Mouse (Mus musculus): ENCODE measurements around the gene Atg10. TPM values are rescaled to one million over a fixed set of nuclear protein-coding genes. Genes with fewer than 3 reads are reported as not detected.

The Atg10 gene
- polyA plus RNA-seq, 1 experiment from 2014 or later: 17.3 TPM

DNA sequence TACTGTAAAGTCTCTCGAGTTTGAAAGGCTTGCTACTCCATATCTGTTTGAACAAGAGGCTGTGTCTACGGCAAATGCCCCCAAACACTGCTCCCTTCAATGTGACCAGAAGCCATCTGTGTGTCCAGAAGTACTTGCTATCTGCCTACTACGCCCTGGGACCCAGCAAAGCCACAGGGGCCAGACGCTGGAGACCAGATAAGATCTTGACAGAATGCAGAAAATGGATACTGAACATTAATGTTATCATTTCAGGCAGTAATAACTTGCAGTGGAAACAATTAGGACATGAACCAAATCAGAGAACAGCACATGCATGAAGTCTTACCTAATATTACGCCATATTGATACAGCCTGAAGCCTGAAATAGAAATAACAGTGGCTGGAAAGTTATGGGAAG is 56.2 kb downstream of the Atg10 start:
- H3K27ac ChIP-seq (ENCODE audit: low read depth, low read length): no peak overlapping the region
- no peak for DNase-seq (ENCODE audit: low spot score)
- H3K27me3 ChIP-seq (ENCODE audit: control insufficient read depth, insufficient read depth, low read length): no peaks in the 10 kb centered on the region
- no peak overlapping the region for H3K4me2 ChIP-seq (replicated peaks; ENCODE audit: low read depth, low read length)
- no peak for ATAC-seq (ENCODE audit: low FRiP score)
- no peaks in the 10 kb centered on the region for H3K4me1 ChIP-seq (replicated peaks; ENCODE audit: control insufficient read depth, insufficient read depth, low read length)
- whole genome bisulfite sequencing: 85% methylated on average over 5 of the region's 5 CpGs
- H3K36me3 ChIP-seq (ENCODE audit: control insufficient read depth, insufficient read depth, low read length): no peaks in the 10 kb centered on the region
- H3K4me3 ChIP-seq (ENCODE audit: low read depth, low read length): no peak overlapping the region
- H3K9me3 ChIP-seq (ENCODE audit: control insufficient read depth, low read length): no peaks in the 10 kb centered on the region
- no peak overlapping the region for H3K9ac ChIP-seq (ENCODE audit: low read depth, low read length)

DNA sequence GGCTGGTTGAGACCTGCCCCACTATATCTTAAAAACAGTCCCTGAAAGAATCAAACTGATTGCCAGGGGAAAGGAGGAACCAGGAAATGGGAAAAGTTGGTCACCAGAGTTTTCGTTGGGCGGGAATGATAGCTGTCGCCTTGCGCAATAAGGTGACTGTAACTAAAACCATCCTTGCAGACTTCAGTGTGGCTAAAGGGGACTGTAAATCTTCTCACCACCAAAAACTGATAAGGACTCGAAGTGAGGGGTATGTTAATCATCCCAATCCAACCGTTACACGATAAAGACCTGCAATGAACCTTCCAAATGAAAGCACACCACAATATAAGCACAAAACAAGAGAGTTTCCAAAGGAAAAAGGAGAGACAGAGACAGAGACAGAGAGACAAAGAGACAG is 57.5 kb downstream of the Atg10 start:
- Histone ChIP-seq H3K9ac (ENCODE audit: low read depth, low read length) (no peak overlapping the region), H3K27me3 (ENCODE audit: control insufficient read depth, insufficient read depth, low read length) (no peaks in the 10 kb centered on the region), H3K36me3 (ENCODE audit: control insufficient read depth, insufficient read depth, low read length) (no peaks in the 10 kb centered on the region), H3K4me1 (replicated peaks; ENCODE audit: control insufficient read depth, insufficient read depth, low read length) (no peaks in the 10 kb centered on the region), H3K27ac (ENCODE audit: low read depth, low read length) (no peak overlapping the region), H3K9me3 (ENCODE audit: control insufficient read depth, low read length) (no peaks in the 10 kb centered on the region), H3K4me3 (ENCODE audit: low read depth, low read length) (no peak overlapping the region), H3K4me2 (replicated peaks; ENCODE audit: low read depth, low read length) (no peak overlapping the region)
- ATAC-seq (ENCODE audit: low FRiP score) (no peak), DNase-seq (ENCODE audit: low spot score) (no peak)
- 91% methylated on average over 7 of the region's 7 CpGs for WGBS

DNA sequence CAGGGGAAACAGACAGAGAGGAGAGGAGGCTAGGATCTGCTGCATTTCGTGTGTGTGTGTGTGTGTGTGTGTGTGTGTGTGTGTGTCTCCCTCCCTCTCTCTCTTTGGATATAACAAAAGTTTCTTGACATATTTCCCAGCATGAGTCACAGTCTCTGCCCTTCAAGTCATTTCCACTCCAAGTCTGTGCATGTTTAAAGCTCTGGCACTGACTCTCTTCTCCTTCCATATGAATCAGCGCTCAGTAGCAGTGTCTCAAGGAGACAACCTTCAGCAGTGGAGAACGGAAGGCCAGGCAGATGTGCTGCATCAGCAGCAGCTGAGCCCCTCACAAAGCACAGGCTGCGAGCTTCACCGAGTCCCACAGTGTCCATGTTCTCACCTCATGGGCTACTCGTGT is 58.6 kb downstream of the Atg10 start:
- Histone ChIP-seq H3K36me3 (ENCODE audit: control insufficient read depth, insufficient read depth, low read length) (no peaks in the 10 kb centered on the region), H3K4me2 (replicated peaks; ENCODE audit: low read depth, low read length) (no peak overlapping the region), H3K4me3 (ENCODE audit: low read depth, low read length) (no peak overlapping the region), H3K27ac (ENCODE audit: low read depth, low read length) (no peak overlapping the region), H3K4me1 (replicated peaks; ENCODE audit: control insufficient read depth, insufficient read depth, low read length) (no peaks in the 10 kb centered on the region), H3K9me3 (ENCODE audit: control insufficient read depth, low read length) (no peaks in the 10 kb centered on the region), H3K27me3 (ENCODE audit: control insufficient read depth, insufficient read depth, low read length) (no peaks in the 10 kb centered on the region), H3K9ac (ENCODE audit: low read depth, low read length) (no peak overlapping the region)
- WGBS: 83% methylated on average over 6 of the region's 6 CpGs
- DNase-seq (ENCODE audit: low spot score) (no peak), ATAC-seq (ENCODE audit: low FRiP score) (no peak)

DNA sequence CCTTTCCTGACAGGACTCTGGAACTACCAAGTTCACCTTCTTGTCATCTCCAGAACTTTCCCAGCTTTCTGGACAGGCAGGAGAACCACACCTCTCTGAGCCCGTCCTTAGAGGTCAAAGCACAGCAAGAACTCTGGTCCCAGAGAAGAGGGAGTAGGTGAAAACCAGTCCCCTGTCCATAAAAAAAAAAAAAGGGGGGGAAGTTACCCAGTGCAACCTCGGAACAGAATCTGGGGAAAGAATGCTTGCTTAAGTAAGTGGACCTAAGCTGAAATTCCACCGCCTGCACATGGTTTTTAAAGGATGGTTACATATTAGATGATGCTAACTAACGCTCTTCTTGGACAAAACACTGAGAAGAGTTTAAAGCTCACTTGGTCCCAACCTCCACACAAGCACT is 60.5 kb downstream of the Atg10 start:
- no peaks in the 10 kb centered on the region for H3K4me1 ChIP-seq (replicated peaks; ENCODE audit: control insufficient read depth, insufficient read depth, low read length)
- no peaks in the 10 kb centered on the region for H3K36me3 ChIP-seq (ENCODE audit: control insufficient read depth, insufficient read depth, low read length)
- no peak overlapping the region for H3K9ac ChIP-seq (ENCODE audit: low read depth, low read length)
- 75% methylated on average over 4 of the region's 4 CpGs for WGBS
- no peak overlapping the region for H3K4me3 ChIP-seq (ENCODE audit: low read depth, low read length)
- no peaks in the 10 kb centered on the region for H3K27me3 ChIP-seq (ENCODE audit: control insufficient read depth, insufficient read depth, low read length)
- ATAC-seq (ENCODE audit: low FRiP score) (no peak), DNase-seq (ENCODE audit: low spot score) (no peak)
- H3K4me2 ChIP-seq (replicated peaks; ENCODE audit: low read depth, low read length): no peak overlapping the region
- H3K27ac ChIP-seq (ENCODE audit: low read depth, low read length): no peak overlapping the region
- no peaks in the 10 kb centered on the region for H3K9me3 ChIP-seq (ENCODE audit: control insufficient read depth, low read length)

DNA sequence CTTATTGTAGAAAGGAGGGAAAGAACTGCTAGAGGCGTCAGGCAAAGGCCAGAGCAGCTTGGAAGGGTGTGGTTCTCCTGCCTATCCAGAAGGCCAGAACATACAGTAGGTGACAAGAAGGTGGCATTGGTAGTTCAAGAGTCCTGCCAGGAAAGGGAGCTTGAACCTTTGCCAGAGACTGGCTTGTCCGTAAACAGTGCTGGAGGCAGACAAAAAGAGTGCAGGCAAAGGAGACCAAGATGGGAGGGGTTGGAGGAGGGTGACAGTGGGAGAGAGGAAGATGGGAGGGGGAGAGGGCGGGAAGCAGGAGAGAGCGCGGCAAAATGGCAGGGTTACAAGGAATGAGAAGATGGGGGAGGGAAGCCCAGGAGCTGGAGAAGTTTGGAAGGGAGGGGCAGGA is 61.3 kb downstream of the Atg10 start:
- Histone ChIP-seq H3K9ac (ENCODE audit: low read depth, low read length) (no peak overlapping the region), H3K9me3 (ENCODE audit: control insufficient read depth, low read length) (no peaks in the 10 kb centered on the region), H3K27ac (ENCODE audit: low read depth, low read length) (no peak overlapping the region), H3K4me1 (replicated peaks; ENCODE audit: control insufficient read depth, insufficient read depth, low read length) (no peaks in the 10 kb centered on the region), H3K4me2 (replicated peaks; ENCODE audit: low read depth, low read length) (no peak overlapping the region), H3K27me3 (ENCODE audit: control insufficient read depth, insufficient read depth, low read length) (no peaks in the 10 kb centered on the region), H3K4me3 (ENCODE audit: low read depth, low read length) (no peak overlapping the region), H3K36me3 (ENCODE audit: control insufficient read depth, insufficient read depth, low read length) (no peaks in the 10 kb centered on the region)
- ATAC-seq (ENCODE audit: low FRiP score): no peak
- 23% methylated on average over 5 of the region's 5 CpGs for WGBS
- DNase-seq (ENCODE audit: low spot score): no peak

DNA sequence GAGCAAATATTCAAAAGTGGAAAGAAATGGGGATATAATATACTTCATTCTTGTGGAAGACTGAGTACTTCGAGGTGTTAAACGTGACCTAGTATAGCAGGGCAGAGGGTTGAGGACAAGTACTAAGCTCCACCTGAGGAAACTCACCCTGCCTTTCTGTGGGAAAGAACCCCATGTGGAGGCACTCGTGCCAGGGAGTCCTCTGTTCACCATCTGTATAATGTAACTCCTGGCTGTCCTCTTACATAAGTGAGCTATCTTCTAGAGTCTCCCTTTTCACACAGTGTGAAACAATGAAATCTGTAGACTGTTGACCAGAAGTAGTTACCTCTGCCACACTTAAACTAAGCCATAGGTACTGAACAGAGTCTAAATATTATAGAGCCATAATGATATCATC is 63.2 kb downstream of the Atg10 start:
- Histone ChIP-seq H3K9ac (ENCODE audit: low read depth, low read length) (no peak overlapping the region), H3K9me3 (ENCODE audit: control insufficient read depth, low read length) (no peaks in the 10 kb centered on the region), H3K36me3 (ENCODE audit: control insufficient read depth, insufficient read depth, low read length) (no peaks in the 10 kb centered on the region), H3K4me3 (ENCODE audit: low read depth, low read length) (no peak overlapping the region), H3K27ac (ENCODE audit: low read depth, low read length) (no peak overlapping the region), H3K27me3 (ENCODE audit: control insufficient read depth, insufficient read depth, low read length) (no peaks in the 10 kb centered on the region), H3K4me1 (replicated peaks; ENCODE audit: control insufficient read depth, insufficient read depth, low read length) (no peaks in the 10 kb centered on the region), H3K4me2 (replicated peaks; ENCODE audit: low read depth, low read length) (no peak overlapping the region)
- WGBS: 86% methylated on average over 3 of the region's 3 CpGs
- ATAC-seq (ENCODE audit: low FRiP score) (no peak), DNase-seq (ENCODE audit: low spot score) (no peak)

DNA sequence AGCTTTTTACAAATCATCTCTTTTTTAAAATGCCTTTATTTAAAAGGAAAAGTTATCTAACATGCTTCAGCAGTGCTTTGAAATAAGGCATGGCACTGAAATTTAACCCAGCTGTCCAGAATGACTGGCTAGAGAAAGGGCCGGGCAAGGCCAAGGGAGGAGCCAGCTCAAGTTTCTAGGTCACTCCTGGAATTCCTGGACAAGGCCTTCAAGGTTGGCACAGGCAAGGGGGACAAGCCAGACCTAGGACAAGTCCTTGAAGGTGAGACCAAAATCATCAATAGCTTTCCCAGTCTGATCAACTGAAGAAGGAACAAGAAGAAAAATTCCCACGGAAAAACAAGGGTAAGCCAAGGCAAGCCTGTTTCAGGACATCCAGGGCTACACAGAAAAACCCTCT is 63.9 kb downstream of the Atg10 start:
- H3K27ac ChIP-seq (ENCODE audit: low read depth, low read length): no peak overlapping the region
- no peak overlapping the region for H3K4me2 ChIP-seq (replicated peaks; ENCODE audit: low read depth, low read length)
- no peak overlapping the region for H3K9ac ChIP-seq (ENCODE audit: low read depth, low read length)
- H3K9me3 ChIP-seq (ENCODE audit: control insufficient read depth, low read length): no peaks in the 10 kb centered on the region
- no peaks in the 10 kb centered on the region for H3K36me3 ChIP-seq (ENCODE audit: control insufficient read depth, insufficient read depth, low read length)
- no peaks in the 10 kb centered on the region for H3K4me1 ChIP-seq (replicated peaks; ENCODE audit: control insufficient read depth, insufficient read depth, low read length)
- H3K27me3 ChIP-seq (ENCODE audit: control insufficient read depth, insufficient read depth, low read length): no peaks in the 10 kb centered on the region
- ATAC-seq (ENCODE audit: low FRiP score): no peak
- 78% methylated on average over 2 of the region's 2 CpGs for WGBS
- H3K4me3 ChIP-seq (ENCODE audit: low read depth, low read length): no peak overlapping the region
- no peak for DNase-seq (ENCODE audit: low spot score)

DNA sequence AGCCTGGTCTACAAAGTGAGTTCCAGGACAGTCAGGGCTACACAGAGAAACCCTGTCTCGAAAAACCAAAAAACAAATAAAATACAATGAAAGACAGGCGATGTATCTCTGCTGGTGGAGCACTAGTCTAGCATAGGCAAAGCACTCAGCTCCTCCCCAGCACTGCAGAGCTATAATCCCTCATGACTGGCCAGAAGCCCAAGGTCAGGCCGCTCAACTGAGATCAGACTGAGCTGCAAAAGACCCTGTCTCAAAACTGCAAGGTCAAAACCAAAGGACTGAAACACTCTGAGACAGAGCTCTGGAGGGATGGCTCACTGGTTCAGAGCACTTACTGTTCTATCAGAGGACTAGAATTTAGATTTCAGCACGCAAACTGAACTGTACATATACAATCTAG is 65.8 kb downstream of the Atg10 start:
- Histone ChIP-seq H3K4me3 (ENCODE audit: low read depth, low read length) (no peak overlapping the region), H3K4me2 (replicated peaks; ENCODE audit: low read depth, low read length) (no peak overlapping the region), H3K27ac (ENCODE audit: low read depth, low read length) (no peak overlapping the region), H3K36me3 (ENCODE audit: control insufficient read depth, insufficient read depth, low read length) (no peaks in the 10 kb centered on the region), H3K27me3 (ENCODE audit: control insufficient read depth, insufficient read depth, low read length) (no peaks in the 10 kb centered on the region), H3K4me1 (replicated peaks; ENCODE audit: control insufficient read depth, insufficient read depth, low read length) (no peaks in the 10 kb centered on the region), H3K9ac (ENCODE audit: low read depth, low read length) (no peak overlapping the region), H3K9me3 (ENCODE audit: control insufficient read depth, low read length) (no peaks in the 10 kb centered on the region)
- WGBS: 90% methylated on average over 4 of the region's 4 CpGs
- DNase-seq (ENCODE audit: low spot score) (no peak), ATAC-seq (ENCODE audit: low FRiP score) (no peak)

DNA sequence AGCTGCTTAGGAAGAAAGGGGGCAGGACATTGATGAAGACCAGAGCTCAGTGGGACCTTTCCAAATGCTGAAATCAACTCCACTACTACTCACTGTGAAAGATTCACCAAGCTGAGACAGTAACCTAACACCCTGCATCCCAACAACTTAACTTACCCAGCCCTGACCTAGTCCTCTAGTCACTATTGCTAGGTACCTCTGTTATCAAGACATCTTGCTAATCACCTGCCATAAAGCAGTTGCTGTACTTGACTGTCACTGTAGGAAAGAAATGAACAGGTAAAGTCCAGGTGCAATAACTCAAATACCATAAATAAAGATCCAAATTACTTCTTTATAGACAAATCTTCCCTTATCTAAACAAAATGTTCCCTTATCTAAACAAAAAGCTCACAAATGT is 66.3 kb downstream of the Atg10 start:
- DNase-seq (ENCODE audit: low spot score) (no peak), ATAC-seq (ENCODE audit: low FRiP score) (no peak)
- Histone ChIP-seq H3K36me3 (ENCODE audit: control insufficient read depth, insufficient read depth, low read length) (no peaks in the 10 kb centered on the region), H3K4me2 (replicated peaks; ENCODE audit: low read depth, low read length) (no peak overlapping the region), H3K27ac (ENCODE audit: low read depth, low read length) (no peak overlapping the region), H3K27me3 (ENCODE audit: control insufficient read depth, insufficient read depth, low read length) (no peaks in the 10 kb centered on the region), H3K9ac (ENCODE audit: low read depth, low read length) (no peak overlapping the region), H3K4me1 (replicated peaks; ENCODE audit: control insufficient read depth, insufficient read depth, low read length) (no peaks in the 10 kb centered on the region), H3K9me3 (ENCODE audit: control insufficient read depth, low read length) (no peaks in the 10 kb centered on the region), H3K4me3 (ENCODE audit: low read depth, low read length) (no peak overlapping the region)
